Mouse (Mus musculus) testis, postnatal 14 days (tissue): ENCODE data around the gene Qsox2.

Experiments used
- DNase-seq: peaks from one replicate; pipeline ENCODE4 v3.0.0; 2021; ENCODE audit warnings: low spot score

Gene Qsox2

DNA sequence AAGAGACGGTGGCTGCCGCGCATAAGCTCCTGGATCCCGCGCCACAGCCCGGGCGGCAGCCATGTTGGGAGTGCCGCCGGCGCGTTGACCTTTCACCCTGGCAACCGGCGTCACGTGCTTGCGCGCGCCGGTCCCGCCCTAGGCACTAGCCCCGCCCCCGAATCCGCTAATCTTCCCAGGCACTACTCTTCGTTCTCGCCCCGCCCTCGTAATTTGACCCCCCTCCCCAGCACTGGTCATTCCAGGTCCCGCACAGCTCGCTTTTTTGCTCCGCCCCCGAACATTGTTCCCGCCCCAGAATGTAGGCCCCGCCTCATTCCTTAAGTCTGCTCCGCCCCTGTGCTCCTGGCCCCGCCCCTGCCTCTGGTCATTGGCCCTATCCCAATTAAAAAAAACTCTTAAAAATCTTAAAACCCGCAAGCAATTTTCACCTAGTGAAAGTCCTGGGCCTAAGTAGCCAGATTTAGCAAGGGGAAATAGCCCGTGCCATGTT is at the start of gene Qsox2:
Gene Qsox2, minus strand, starts transcription at position 236 of the 493 bp plus-strand sequence.
- peak; percentile 97 for DNase-seq

DNA sequence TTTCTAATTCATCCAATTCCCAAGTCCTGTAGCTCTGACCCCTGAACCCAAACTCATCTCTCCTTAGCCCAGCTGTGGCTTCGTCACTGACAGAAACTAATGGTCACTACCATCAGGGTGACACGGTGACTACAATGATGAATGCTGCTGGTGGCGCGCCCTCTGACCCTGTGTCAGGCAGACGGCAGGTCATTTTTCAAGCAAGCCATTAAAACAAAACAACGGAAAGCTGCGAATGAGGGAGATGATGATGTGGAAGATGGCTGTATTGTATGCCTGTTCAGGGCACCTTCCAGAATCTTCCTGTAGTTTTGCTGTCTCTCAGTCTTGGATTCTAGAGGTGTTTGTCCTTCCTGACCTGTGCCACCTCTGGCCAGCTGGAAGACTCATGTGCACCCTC is 49.1 kb upstream of the Qsox2 start:
- no peak for DNase-seq

DNA sequence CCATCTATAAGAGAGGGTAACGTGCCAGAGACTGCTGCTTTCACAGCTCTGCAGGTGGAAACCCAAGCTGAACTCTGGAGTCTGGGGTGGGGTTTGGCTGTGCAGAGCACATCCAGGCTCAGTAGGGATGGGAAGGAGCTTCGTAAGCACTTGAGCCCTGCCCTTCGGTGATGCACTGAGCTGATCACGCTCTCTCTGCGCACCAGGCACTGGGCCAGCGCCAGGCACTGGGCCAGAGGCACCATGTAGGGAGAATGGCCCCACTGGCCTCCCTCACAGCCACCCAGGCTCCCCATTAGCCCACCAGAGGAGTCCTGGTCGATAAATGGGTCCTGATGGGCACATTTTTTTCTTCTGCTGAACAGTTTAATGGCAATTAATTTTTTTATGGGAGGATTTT is 48.5 kb upstream of the Qsox2 start:
- DNase-seq = no peak

DNA sequence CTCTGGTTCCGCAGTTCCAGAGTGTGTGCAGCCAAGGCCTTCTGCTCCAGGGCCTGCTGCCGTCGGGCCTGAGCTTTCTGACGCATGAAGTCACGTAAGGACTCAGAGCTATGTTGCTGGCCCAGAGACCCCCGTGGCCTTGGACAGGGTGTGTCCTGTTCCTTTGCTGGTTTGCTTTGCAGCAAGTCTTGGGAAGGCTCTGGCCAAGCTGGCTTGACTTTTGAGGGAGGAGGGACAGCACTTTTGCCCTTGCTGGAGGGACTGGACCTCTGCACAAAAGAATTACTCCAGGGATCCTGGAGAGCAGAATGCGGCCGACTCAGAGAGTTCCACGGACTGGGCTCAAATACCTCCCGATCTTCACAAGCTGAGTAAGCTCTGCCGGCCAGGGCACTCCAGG is 43.3 kb upstream of the Qsox2 start:
- DNase-seq = peak; percentile 68

DNA sequence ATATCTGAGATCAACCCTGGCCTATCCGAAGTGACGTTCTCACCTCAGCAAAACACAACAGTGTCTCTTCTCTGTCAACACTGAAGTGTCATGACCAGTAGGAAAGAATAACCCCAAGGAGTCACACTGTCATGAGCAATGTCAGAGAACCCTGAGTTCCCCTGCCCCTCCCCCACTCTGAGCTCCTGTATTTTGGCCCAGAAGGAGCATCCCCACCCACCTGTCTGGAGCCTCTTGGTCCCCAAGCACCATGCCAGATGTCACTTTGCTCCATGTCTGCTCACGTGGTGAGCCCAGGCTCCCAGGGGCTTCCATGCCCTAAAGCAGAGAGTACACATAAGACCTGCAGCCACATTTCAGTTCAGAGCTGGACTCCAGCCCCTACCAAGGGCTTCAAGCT is 42.4 kb upstream of the Qsox2 start:
- DNase-seq = no peak

DNA sequence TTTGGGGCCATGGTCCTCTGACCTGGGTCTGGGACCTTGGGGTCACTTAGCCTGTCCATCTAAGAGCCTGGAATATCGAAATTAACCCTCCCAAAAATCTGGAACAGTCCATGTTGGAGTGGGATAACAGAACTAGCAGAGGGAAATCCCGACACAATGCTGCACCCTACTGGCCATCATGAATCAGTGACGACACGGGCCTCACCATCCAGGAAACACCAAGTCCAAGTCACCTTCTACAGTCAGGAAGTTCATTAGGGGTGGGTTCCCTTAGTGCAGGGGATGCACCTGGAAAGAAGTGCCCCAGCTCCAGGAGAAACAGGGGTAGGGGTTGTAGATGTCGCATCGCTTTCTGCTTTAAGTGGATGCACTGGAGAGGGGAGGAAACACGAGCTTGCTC is 36.3 kb upstream of the Qsox2 start:
- no peak for DNase-seq

DNA sequence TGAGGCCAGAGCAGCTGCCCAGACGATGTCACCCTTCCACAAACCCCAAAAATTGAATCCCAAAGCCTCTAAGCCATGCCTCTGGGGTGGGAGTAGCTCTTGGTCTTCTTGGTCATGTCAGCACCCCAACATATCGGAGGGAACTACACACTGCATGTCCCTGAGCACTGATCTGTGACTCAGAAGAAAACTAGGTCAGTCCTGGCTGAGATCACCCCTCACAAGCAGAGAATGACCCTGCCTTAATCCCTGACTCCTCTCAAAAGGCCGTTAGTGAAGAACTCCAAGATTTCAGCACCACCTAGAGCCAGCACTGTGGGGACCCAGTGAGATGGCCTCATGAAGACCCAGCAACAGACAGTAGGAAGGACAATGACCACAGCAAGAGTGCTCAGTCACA is 30.9 kb upstream of the Qsox2 start:
- no peak for DNase-seq

DNA sequence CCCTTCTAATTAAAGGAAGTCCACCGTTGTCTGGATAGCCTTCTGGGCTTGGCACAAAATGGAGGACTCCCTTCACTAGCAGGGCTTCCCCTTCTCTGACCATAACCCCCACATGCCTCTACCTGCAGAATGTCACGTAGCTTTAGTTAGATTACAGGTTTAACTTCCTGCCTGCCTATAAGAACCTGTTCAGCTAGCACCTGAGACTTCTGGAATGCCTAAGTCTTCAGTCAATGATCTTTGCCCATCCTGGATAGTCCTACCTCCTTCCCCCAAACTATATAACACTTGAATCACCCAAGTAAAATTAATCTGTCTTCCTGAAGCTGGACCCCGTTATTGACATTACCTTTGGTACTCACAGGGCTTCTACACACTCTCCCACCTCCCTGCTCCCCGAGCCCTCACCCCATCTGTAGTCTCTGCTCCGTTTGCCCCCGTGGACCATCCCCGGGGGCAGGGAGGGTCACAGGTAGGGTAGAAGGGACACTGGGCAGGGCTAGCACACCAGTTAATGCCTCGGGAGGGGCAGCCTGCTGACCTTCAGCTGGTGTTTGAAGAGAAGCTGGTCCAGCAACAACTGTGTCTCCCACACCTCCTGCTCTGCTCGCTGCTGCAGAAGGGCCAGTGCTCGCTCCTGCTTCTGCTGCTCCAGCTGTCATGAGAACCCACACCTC is 28.9 kb upstream of the Qsox2 start:
- no peak for DNase-seq

DNA sequence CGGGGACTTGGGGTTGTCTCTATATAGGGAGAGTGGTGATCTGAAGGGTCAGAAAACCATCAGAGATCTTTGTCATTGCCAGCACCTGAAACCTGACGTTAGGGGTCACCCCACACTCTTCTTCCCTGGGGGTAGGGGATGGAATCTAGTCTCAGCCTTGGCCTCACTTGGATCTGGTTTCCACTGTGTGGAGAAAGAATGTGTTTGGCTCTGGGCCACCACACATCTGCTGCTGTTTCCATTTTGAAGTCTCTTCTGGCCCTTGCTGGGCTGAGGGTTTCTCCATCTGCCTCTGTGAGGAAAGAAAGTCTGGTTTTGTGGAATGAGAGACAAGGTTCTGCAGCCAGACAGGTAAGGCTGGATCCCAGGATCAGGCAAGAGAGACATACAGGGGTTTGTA is 27.8 kb upstream of the Qsox2 start:
- no peak for DNase-seq

DNA sequence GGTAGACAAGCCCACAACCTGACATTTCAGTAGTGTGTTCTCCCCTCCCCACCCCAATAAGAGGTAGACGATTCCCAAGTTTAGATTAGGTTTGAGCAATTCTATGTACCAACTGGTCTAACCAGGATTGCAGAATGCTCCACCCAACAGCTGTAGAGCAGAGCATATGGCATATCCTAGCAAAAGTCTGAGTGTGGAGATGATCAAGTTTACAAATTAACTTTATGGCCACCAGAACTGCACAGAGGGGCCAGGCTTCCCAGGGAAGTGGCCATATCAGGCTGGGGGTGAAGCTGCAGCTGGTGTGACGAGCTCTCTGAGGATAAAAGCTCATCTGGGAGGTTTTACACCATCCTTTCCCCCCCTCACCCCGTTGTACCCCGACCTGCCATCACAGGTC is 27.3 kb upstream of the Qsox2 start:
- no peak for DNase-seq

DNA sequence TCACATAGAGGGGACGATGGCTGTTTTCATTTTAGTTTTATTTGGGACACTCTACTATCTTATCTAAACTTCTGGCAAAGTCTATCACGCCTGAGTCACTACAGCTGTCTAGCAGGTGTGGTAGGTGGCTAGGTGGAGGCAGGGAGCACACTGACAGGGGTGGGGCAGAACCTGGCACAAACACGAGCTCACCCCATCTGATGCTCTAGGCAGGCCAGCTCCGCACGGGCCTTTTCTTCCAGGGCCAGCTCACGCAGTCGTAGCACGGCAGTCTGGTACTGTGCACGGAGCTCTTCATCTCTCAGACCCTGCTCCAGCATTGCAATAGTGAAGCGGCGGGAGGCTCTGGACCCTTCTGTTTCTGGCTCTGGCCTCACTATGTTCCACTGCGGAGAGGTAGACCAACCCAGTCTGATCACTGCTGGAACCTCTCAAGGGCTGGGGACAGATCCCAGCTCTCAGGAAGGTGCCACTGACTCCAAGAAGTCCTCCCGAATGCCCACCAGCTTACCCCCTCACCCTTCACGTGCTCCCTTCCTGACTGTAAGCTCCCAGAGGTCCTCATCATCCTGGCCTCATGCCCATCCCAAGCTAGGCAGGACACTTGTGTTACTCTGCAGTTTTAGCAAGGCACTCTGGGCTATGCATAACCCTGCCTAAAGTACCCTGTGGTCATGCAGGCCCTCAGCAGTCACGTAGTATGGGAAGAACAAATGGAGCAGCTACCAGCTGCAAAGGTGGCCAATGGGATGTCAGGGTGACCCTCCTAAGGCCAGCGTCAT is 20.2 kb upstream of the Qsox2 start:
- no peak for DNase-seq

DNA sequence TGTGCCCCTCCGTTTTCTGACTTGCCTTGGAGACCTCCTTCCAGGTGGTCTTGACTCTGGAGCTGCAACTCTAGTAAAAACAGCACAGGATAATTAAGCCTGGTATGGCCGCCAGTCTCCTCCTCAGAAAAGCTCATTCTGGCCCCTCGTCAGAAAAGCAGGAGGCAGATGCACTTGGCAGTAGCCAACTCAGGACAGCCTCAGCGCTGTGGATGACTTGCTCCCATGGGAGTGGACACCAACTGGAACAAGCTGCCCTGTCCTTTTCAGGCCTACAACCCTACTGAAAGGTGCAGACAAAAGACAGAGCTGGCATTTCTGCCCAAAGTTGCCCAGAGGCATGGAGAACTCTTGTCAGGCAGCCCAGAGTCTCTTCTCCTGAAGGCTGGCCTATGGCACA is 17.5 kb upstream of the Qsox2 start:
- no peak for DNase-seq

DNA sequence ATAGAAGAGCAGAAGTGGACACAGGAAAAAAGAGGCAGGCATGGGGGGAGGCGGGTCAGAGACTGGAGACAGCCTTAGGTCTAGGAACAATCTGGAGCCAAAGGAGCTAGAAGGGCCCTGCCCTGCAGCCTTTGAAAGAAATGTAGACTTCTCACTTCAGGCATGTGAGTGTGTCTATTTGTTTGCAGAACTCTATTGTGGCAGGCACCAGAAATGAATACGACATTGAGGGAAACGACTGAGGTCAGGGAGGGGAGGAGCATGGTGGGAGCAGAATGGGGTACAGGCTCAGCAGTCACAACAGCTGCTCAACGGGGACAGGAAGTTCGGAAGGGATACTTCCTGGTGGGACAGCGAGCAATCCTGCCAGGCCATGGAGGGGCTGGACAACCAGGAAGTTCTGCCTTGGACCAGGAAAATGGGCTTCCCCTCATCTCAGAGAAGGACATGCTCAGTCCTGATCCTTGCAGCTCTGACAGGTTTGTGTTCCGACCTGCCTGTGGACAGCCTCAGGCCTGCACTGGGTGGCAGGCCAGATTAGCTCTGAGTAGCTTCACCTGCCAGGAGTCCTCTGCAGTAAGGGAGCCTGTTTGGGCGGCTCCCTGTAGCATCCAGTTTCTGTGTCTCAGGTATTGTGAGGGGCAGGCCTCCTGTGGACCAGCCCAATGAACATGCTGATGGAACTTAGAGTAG is 15.3 kb upstream of the Qsox2 start:
- DNase-seq = no peak

DNA sequence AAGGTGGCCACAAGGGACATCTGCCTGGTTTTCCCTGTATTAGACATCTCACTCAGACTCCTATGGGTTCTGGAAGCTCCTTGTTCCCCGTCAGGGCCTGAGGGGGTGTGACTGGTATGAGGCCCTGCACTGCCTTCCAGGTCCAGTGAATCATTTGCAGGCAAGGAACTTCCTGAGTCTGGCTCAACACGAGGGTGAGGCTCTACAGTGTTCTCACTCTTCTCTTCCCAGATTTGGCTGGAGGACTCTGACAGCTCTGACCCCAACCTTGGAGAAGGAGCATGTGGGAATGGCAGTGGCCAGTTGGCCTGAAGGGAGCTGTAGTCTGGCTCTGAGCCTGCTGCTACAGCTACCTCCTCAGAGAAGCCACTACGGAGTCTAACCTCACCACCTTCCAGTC is 10.2 kb upstream of the Qsox2 start:
- DNase-seq = peak; percentile 44

DNA sequence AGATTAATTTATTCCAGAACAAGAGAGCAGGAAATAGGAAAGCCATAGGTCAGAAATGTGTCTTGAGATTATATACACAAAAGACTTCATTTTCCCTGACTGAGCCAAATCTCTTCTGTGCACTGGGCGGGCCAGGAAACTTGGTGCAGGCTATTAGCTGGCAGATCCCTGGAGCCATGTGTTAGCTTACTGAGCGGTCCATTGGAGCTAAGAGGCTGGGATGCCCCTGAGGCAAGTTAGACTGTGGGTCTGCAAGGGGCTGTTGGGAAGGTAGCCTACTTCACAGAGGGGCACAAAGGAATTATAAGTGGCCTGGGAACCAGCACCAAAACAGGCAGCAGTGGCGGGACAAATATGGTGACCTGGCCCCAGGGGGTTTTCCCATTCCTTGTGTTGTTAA is 3.5 kb upstream of the Qsox2 start:
- no peak for DNase-seq

DNA sequence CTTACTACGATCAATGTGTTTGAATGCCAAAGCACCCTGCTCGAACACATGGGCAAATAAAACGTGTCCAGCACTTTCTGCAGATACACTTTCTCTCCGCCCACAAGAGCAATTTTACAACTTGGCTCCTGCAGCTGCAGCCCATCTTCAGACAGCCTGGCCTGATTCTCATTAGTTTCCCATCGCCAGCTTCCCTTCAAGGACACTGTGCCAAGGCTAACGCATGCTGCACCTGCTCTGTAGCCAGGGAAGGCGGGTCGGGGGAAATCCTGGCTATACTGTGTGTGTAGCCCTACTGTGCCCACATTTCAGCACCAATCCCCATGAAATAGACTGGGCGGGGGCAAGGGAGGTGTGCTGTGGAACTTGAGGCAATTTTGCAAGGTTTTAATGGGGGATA is 3.0 kb upstream of the Qsox2 start:
- DNase-seq = no peak

DNA sequence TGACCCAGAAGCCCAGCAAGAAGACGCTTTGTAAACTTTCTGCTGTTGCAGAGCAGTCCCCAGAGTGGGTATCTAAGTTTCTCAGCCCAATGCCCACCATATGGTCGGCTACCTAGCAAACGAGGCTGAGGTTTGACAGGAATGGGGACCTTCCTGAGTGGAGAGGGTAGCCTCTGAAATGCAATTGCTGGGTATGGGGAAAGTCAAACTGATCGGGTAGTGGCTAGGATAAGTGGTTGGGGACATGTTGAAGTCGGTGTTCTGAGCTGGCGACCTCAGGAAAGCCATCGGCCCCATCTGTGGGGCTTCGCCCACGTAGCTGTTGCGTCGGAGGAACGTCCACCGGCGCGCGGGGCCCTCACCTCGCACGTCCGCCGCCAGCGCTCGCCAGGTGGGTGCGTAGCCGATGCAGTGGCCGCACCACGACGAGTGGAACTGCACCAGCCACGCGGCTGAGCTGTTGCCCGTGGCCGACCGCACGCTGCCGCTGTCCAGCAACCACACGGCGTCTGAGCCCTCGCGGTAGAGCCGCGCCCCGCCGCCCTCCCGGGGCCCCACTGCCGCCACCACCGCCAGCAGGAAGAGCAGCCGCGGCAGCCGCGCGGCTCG is 540 bp downstream of the Qsox2 start:
- peak; percentile 75 for DNase-seq

DNA sequence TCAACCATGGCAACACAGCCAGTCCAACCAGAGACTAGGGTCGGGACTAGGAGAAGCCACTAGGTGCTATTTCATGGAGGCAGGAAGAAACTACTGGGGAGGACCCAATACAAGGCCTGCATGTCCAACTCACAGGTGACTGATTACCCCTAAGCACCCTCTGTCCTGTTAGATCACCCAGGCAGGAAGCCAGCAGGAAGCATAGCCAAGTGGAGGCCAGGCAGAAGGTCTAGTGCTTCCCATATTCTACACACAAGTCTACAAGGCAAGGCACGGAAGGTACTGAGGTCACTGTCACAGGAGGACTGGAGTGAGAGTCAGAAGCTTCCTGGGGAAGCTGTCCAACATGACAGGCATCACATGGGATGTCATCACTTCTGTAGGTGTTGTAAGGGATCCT is 2.6 kb downstream of the Qsox2 start:
- no peak for DNase-seq

DNA sequence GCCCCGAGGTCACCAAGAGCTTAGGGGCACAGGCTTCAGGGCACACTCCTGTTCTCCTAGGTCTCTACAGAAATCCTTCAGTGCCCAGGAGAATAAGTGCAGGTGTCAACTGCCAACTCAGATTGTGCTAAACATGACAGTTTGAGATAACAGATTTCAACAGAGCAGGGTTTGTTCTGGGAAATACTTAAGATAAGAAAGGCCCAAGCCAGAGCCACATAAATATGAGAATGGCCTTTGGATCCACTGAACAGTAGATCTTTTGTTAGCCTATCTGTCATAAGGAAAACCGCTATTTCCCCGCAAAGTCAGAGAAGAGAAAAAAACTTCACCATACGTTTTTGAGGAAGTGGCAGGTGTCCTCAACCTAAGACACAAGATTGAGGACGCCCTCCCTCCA is 3.1 kb downstream of the Qsox2 start:
- DNase-seq = no peak

DNA sequence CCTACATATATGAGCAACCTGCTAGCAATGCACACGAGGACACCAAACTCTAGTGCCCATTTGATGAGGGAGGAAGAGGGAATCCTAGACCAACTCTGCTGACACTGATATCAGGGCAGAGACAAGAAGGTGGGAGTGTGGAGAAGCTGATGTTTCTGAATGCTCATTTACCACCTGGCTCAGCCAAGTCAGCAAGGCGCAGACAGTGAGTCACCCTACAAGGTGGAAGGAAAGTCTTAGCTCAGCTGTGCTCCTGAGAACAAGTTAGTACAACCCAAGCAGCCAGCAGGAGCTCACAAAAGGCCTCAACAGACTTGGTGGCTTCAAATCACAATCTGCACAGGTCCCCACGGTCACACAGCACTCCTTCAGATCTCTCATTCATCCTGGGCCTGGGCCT is 6.0 kb downstream of the Qsox2 start:
- DNase-seq = no peak

DNA sequence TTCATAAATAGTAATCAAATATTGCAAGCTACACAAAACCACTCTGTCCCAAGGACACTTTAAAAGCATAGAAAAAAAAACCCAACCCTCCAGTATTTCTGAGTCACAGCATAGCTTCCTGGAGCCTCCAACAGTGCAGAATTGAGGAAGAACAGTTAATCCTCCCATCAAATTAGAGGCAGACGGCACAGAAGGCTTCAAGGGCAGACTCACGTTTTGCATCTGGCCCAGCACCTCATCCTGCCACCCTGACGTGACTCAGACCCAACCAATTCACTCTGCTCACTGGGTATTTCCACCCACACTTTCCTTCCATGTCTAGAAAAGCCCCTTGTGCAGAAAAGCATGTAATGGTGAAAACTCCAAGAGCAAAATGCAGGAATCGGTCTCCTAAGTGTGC is 7.1 kb downstream of the Qsox2 start:
- no peak for DNase-seq

DNA sequence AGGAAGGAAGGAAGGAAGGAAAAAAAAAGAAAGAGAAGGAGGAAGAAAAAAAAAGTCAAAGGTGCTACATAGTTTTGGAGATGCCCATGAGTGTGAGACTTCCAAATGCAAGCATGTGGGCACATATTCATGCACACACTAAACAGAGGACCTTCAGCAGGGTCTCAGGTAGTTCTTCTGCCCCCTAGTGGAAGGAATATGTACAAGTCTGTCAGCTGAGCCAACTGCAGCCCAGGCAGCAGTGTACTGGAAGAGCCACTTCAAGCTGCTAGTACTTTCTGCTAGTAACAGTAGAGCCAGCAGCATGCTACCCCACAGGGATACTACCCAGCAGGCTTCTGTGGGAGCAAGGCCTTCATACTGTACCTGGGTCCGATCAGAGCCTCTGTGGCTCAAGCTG is 9.5 kb downstream of the Qsox2 start:
- no peak for DNase-seq

DNA sequence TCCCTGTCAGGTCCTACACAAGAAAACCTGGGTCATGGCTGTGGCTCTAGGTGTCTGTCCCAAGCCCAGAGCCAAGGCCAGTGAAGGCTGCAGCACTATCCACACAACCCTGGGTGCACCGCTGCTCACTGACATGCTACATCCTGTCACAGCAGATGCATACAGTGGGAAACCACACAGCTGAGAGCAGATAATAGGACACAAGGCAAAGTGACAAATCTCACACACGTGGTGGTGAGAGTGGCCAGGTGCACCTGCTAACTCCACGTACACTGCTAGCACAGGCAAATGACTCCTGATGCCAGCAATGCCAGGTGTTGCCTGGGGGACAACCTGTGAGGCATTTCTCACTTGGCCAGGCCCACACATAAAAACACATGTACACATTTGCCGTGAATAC is 12.1 kb downstream of the Qsox2 start:
- no peak for DNase-seq
